In genomic region chr13:59253667-59254558, GRCm38 (mm10) we compare ENCODE assay signal across 17 mouse cellular contexts.
DNase-seq lines count a peak whose midpoint lies in the region; ATAC-seq and TF ChIP-seq lines count a peak whose summit lies in the region.
"Had no signal": no experiment of that assay in that cellular context is flagged by ENCODE, and none has a peak within 500 bp of the region (broad histone marks: within the 10 kb centered on the region; RNA-seq: fewer than 3 reads in every experiment).

No protein-coding gene starts in this region.

- no peak overlapping the region for H3K4me3 ChIP-seq in kidney, embryonic 15.5 days (replicated peaks)
- H3K4me3 ChIP-seq in neural tube, embryonic 15.5 days (replicated peaks), result no peak overlapping the region
- no peak overlapping the region for H3K4me3 ChIP-seq in embryonic facial prominence, embryonic 15.5 days (replicated peaks)
- H3K4me3 ChIP-seq in intestine, postnatal 0 days (ENCODE audit: low read depth, low read length), result no peak overlapping the region
- H3K4me3 ChIP-seq: forebrain, embryonic 15.5 days; neural tube, embryonic 12.5 days had no signal

- 0 out of 2 replicates have a peak overlapping the region, but pooled peaks have one; percentile 10 for H3K27ac ChIP-seq in kidney, embryonic 15.5 days
- H3K27ac ChIP-seq in neural tube, embryonic 15.5 days (replicated peaks), result peak overlapping the region; percentile 45; the same call in 1 of the 2 replicates
- H3K27ac ChIP-seq in embryonic facial prominence, embryonic 15.5 days (replicated peaks), result peak overlapping the region; percentile 71
- H3K27ac ChIP-seq in intestine, postnatal 0 days (ENCODE audit: low read depth, low read length), result no peak overlapping the region
- H3K27ac ChIP-seq: forebrain, embryonic 15.5 days; liver, embryonic 14.5 days; neural tube, embryonic 12.5 days had no signal

- H3K4me1 ChIP-seq in kidney, embryonic 15.5 days, result peaks cover 12% of the 10 kb centered on the region
- H3K4me1 ChIP-seq in neural tube, embryonic 15.5 days, result peaks cover 36% of the 10 kb centered on the region
- H3K4me1 ChIP-seq in embryonic facial prominence, embryonic 15.5 days, result peaks cover 18% of the 10 kb centered on the region
- H3K4me1 ChIP-seq in intestine, postnatal 0 days (replicated peaks; ENCODE audit: control insufficient read depth, insufficient read depth, low read length), result no peaks in the 10 kb centered on the region

- H3K9me3 ChIP-seq in kidney, embryonic 15.5 days (replicated peaks), result no peaks in the 10 kb centered on the region
- H3K9me3 ChIP-seq in neural tube, embryonic 15.5 days (replicated peaks), result no peaks in the 10 kb centered on the region
- H3K9me3 ChIP-seq in embryonic facial prominence, embryonic 15.5 days (replicated peaks), result no peaks in the 10 kb centered on the region
- no peaks in the 10 kb centered on the region for H3K9me3 ChIP-seq in intestine, postnatal 0 days (ENCODE audit: control insufficient read depth)
- H3K9me3 ChIP-seq: forebrain, embryonic 15.5 days; neural tube, embryonic 12.5 days had no signal

- ATAC-seq in kidney, embryonic 15.5 days (replicated peaks; ENCODE audit: low FRiP score), result peak; percentile 58; the same call in 1 of the 2 replicates
- ATAC-seq in neural tube, embryonic 15.5 days (ENCODE audit: low FRiP score), result no peak
- peak; percentile 79 for ATAC-seq in embryonic facial prominence, embryonic 15.5 days (ENCODE audit: insufficient number of reproducible peaks, low FRiP score, low TSS enrichment, low read depth)
- 0 out of 2 replicates have a peak, but pooled peaks have one; percentile 17 for ATAC-seq in monocyte, adult 5-6 weeks (replicated peaks; ENCODE audit: insufficient number of reproducible peaks, low FRiP score, low TSS enrichment, poor library complexity, severe bottlenecking)
- no peak for ATAC-seq in intestine, postnatal 0 days
- ATAC-seq: CD4-positive, CD25-positive, alpha-beta regulatory T cell, adult 4 months; forebrain, embryonic 15.5 days had no signal

- WGBS in kidney, embryonic 15.5 days, result 50% methylated on average over 13 of the region's 13 CpGs
- WGBS in neural tube, embryonic 15.5 days, result 71% methylated on average over 13 of the region's 13 CpGs
- 37% methylated on average over 13 of the region's 13 CpGs for WGBS in embryonic facial prominence, embryonic 15.5 days
- 54% methylated on average over 13 of the region's 13 CpGs for WGBS in intestine, postnatal 0 days

- DNase-seq in kidney, adult 11 months, result no peak
- DNase-seq in neural tube, embryonic 10.5 days (ENCODE audit: extremely low spot score, low spot score), result no peak
- DNase-seq: adrenal gland, postnatal 36 days; cerebellum, postnatal 36 days; gastrocnemius, postnatal 36 days; lung, postnatal 36 days; midbrain, embryonic 14.5 days had no signal

- no peak overlapping the region for H3K4me2 ChIP-seq in kidney, embryonic 15.5 days
- H3K4me2 ChIP-seq in neural tube, embryonic 15.5 days, result no peak overlapping the region
- no peak overlapping the region for H3K4me2 ChIP-seq in embryonic facial prominence, embryonic 15.5 days (replicated peaks)
- no peak overlapping the region for H3K4me2 ChIP-seq in intestine, postnatal 0 days (replicated peaks; ENCODE audit: low read depth)
- H3K4me2 ChIP-seq: forebrain, embryonic 15.5 days; heart, embryonic 11.5 days; neural tube, embryonic 12.5 days had no signal

- no peak for TF ChIP-seq CTCF in intestine, postnatal 0 days (IDR thresholded peaks at IDR 0.05; ENCODE audit: low read depth)

- H3K9ac ChIP-seq in kidney, embryonic 15.5 days, result no peak overlapping the region
- no peak overlapping the region for H3K9ac ChIP-seq in neural tube, embryonic 15.5 days (replicated peaks)
- no peak overlapping the region for H3K9ac ChIP-seq in embryonic facial prominence, embryonic 15.5 days
- no peak overlapping the region for H3K9ac ChIP-seq in intestine, postnatal 0 days (ENCODE audit: low read depth, low read length)
- H3K9ac ChIP-seq: forebrain, embryonic 15.5 days; liver, embryonic 14.5 days; neural tube, embryonic 12.5 days had no signal

- no peaks in the 10 kb centered on the region for H3K36me3 ChIP-seq in kidney, embryonic 15.5 days
- no peaks in the 10 kb centered on the region for H3K36me3 ChIP-seq in neural tube, embryonic 15.5 days
- H3K36me3 ChIP-seq in embryonic facial prominence, embryonic 15.5 days, result no peaks in the 10 kb centered on the region
- H3K36me3 ChIP-seq in intestine, postnatal 0 days (ENCODE audit: control insufficient read depth, insufficient read depth), result no peaks in the 10 kb centered on the region
- H3K36me3 ChIP-seq: forebrain, embryonic 15.5 days; neural tube, embryonic 12.5 days had no signal

- H3K27me3 ChIP-seq in kidney, embryonic 15.5 days, result no peaks in the 10 kb centered on the region; the same call in 1 of the 2 replicates
- no peaks in the 10 kb centered on the region for H3K27me3 ChIP-seq in neural tube, embryonic 15.5 days (replicated peaks)
- H3K27me3 ChIP-seq in embryonic facial prominence, embryonic 15.5 days, result no peaks in the 10 kb centered on the region
- no peaks in the 10 kb centered on the region for H3K27me3 ChIP-seq in intestine, postnatal 0 days (replicated peaks; ENCODE audit: control insufficient read depth, insufficient read depth, low read length)
- H3K27me3 ChIP-seq: forebrain, embryonic 15.5 days; neural tube, embryonic 12.5 days had no signal

Comparison
In these comparisons a context has a peak if more than half of its experiments do, and no peak if none do; other contexts are left out.
1. ATAC-seq: peak in kidney, embryonic 15.5 days (single experiment), embryonic facial prominence, embryonic 15.5 days (single experiment) and monocyte, adult 5-6 weeks (single experiment); none in neural tube, embryonic 15.5 days (single experiment) and intestine, postnatal 0 days (single experiment).